Comparison of ENCODE assay signal across 8 mouse cellular contexts in the genomic region with DNA sequence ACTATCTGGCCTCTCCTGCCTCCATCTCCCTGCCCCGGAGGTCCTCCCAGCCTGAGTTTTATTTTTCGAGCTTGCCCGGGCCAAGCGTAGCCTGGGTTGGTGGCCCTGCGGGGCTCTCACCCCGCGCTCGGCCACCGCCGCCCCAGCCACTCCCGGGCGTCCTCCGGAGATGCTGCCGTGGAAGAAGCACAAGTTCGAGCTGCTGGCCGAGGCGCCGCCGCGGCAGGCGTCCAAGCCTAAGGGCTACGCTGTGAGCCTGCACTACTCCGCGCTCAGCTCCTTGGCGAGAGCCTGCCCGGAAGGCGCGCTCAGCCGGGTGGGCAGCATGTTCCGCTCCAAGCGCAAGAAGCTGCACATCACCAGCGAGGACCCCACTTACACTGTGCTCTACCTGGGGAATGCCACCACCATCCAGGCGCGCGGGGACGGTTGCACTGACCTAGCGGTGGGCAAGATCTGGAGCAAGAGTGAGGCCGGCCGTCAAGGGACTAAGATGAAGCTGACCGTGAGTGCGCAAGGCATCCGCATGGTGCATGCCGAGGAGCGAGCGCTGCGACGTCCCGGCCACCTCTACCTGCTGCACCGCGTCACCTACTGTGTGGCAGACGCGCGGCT. TPM values are rescaled to one million over a fixed set of nuclear protein-coding genes. Genes with fewer than 3 reads are reported as not detected.
DNase-seq lines count a peak whose midpoint lies in the region; ATAC-seq and TF ChIP-seq lines count a peak whose summit lies in the region.

No protein-coding gene starts in this region.

- peaks cover 75% of the 10 kb centered on the region for H3K27me3 ChIP-seq in erythroblast, embryonic 14.5 days (ENCODE audit: control insufficient read depth)
- peaks cover 12% of the 10 kb centered on the region for H3K27me3 ChIP-seq in intestine, embryonic 16.5 days (replicated peaks; ENCODE audit: control insufficient read depth, insufficient read depth, low read length)
- H3K27me3 ChIP-seq in stomach, postnatal 0 days (ENCODE audit: control insufficient read depth, insufficient read depth, low read length), result no peaks in the 10 kb centered on the region

- ATAC-seq in erythroblast, adult 5-6 weeks (replicated peaks; ENCODE audit: low FRiP score, poor library complexity, severe bottlenecking), result no peak
- ATAC-seq in intestine, embryonic 16.5 days, result peak; percentile 29
- 0 out of 2 replicates have a peak, but pooled peaks have one; percentile 13 for ATAC-seq in stomach, postnatal 0 days (ENCODE audit: low FRiP score, low TSS enrichment)

- peak overlapping the region; percentile 44 for H3K4me3 ChIP-seq in erythroblast, embryonic 14.5 days (replicated peaks)
- peak overlapping the region; percentile 73 for H3K4me3 ChIP-seq in intestine, embryonic 16.5 days (ENCODE audit: low read length)
- peak overlapping the region; percentile 80 for H3K4me3 ChIP-seq in stomach, postnatal 0 days (ENCODE audit: low read depth, low read length)

- TF ChIP-seq EP300 in stomach, postnatal 0 days (optimal IDR thresholded peaks at IDR 0.05), result no peak

- peak; percentile 66 for DNase-seq in embryo, embryonic 10 days (ENCODE audit: low spot score)
- peak; percentile 68 to 71 for DNase-seq in gastrocnemius, postnatal 36 days
- DNase-seq in liver, result peak; percentile 29
- peak; percentile 31 for DNase-seq in naive thymus-derived CD4-positive, alpha-beta T cell, adult 2 months (ENCODE audit: low read depth)
- DNase-seq in stomach, postnatal 0 days (ENCODE audit: low spot score), result peak; percentile 59

- H3K4me2 ChIP-seq in intestine, embryonic 16.5 days (ENCODE audit: low read depth, low read length), result peak overlapping the region; percentile 76
- peak overlapping the region; percentile 81 for H3K4me2 ChIP-seq in stomach, postnatal 0 days (replicated peaks; ENCODE audit: low read depth)

- no peak for TF ChIP-seq CTCF in stomach, postnatal 0 days (IDR thresholded peaks at IDR 0.05; ENCODE audit: low read depth)

- H3K4me1 ChIP-seq in erythroblast, embryonic 14.5 days (ENCODE audit: control insufficient read depth), result peaks cover 11% of the 10 kb centered on the region
- H3K4me1 ChIP-seq in intestine, embryonic 16.5 days (ENCODE audit: control insufficient read depth, insufficient read depth, low read length), result peaks cover 13% of the 10 kb centered on the region
- H3K4me1 ChIP-seq in stomach, postnatal 0 days (replicated peaks; ENCODE audit: control insufficient read depth, insufficient read depth), result peaks cover 6% of the 10 kb centered on the region; the same call in 1 of the 2 replicates

- intact Hi-C loops in gastrocnemius, postnatal 36 days (cut with DNase I), result no loop called here

- peaks cover 7% of the 10 kb centered on the region; the same call in 1 of the 2 replicates for H3K9me3 ChIP-seq in erythroblast, embryonic 14.5 days (ENCODE audit: control insufficient read depth, low read length)
- H3K9me3 ChIP-seq in intestine, embryonic 16.5 days (ENCODE audit: control insufficient read depth, low read length), result no peaks in the 10 kb centered on the region
- no peaks in the 10 kb centered on the region for H3K9me3 ChIP-seq in stomach, postnatal 0 days (ENCODE audit: control insufficient read depth, low read length)

- no peaks in the 10 kb centered on the region for H3K36me3 ChIP-seq in erythroblast, embryonic 14.5 days (ENCODE audit: control insufficient read depth)
- no peaks in the 10 kb centered on the region for H3K36me3 ChIP-seq in intestine, embryonic 16.5 days (ENCODE audit: control insufficient read depth, insufficient read depth, low read length)
- H3K36me3 ChIP-seq in stomach, postnatal 0 days (ENCODE audit: control insufficient read depth, insufficient read depth, low read length), result no peaks in the 10 kb centered on the region

- WGBS in intestine, embryonic 16.5 days, result 1% methylated on average over 53 of the region's 53 CpGs
- WGBS in stomach, postnatal 0 days, result under 1% methylated on average over 53 of the region's 53 CpGs

- peak overlapping the region; percentile 79 for H3K9ac ChIP-seq in intestine, embryonic 16.5 days (ENCODE audit: low read depth, low read length)
- peak overlapping the region; percentile 76 for H3K9ac ChIP-seq in stomach, postnatal 0 days (ENCODE audit: low read length)

- H3K27ac ChIP-seq in intestine, embryonic 16.5 days (ENCODE audit: low read length), result peak overlapping the region; percentile 20; the same call in 1 of the 2 replicates
- peak overlapping the region; percentile 89 for H3K27ac ChIP-seq in stomach, postnatal 0 days (replicated peaks)

RNA-seq across cellular contexts. Expression of gene Fam43a, which starts 1.0 kb away (rescaled TPM):
- 0.11 and 0.17 TPM in 2 replicates for polyA plus RNA-seq in erythroblast, embryonic 14.5 days (2012)
- 0.58 and 0.63 TPM in 2 replicates for total RNA-seq in erythroblast, adult 5-6 weeks (2015; ENCODE audit: low replicate concordance)
- 0.84 and 1.4 TPM in 2 replicates for total RNA-seq in erythroblast, adult 5-6 weeks (2017; ENCODE audit: low replicate concordance)
- 1 to 10 TPM; 5.4 to 6.3 TPM for total RNA-seq in gastrocnemius, postnatal 36 days (2021)
- 11.3 and 11.8 TPM in 2 replicates for polyA plus RNA-seq in intestine, embryonic 16.5 days (2015; fragmentation: Nextera tagmentation; extraction: Ambion mirVana)
- polyA plus RNA-seq in stomach, postnatal 0 days (2015; fragmentation: Nextera tagmentation; extraction: Ambion mirVana), result 13.4 and 14.2 TPM in 2 replicates

RNA-seq across cellular contexts. Expression of gene Lsg1, which starts 13.1 kb away (rescaled TPM):
- 0.39 and 0.61 TPM in 2 replicates for polyA plus RNA-seq in erythroblast, embryonic 14.5 days (2012)
- 9.2 and 11.5 TPM in 2 replicates for total RNA-seq in erythroblast, adult 5-6 weeks (2015; ENCODE audit: low replicate concordance)
- 18.0 and 36.7 TPM in 2 replicates for total RNA-seq in erythroblast, adult 5-6 weeks (2017; ENCODE audit: low replicate concordance)
- 10 to 100 TPM; 17.5 to 20.2 TPM for total RNA-seq in gastrocnemius, postnatal 36 days (2021)
- polyA plus RNA-seq in intestine, embryonic 16.5 days (2015; fragmentation: Nextera tagmentation; extraction: Ambion mirVana), result 41.2 and 49.3 TPM in 2 replicates
- 33.4 and 33.5 TPM in 2 replicates for polyA plus RNA-seq in stomach, postnatal 0 days (2015; fragmentation: Nextera tagmentation; extraction: Ambion mirVana)

RNA-seq across cellular contexts. Expression of gene Tmem44, which starts 49.9 kb away (rescaled TPM):
- 0.01 TPM in 2 replicates for polyA plus RNA-seq in erythroblast, embryonic 14.5 days (2012)
- 0.21 TPM in 1 of 2 replicates, not detected in the other for total RNA-seq in erythroblast, adult 5-6 weeks (2015; ENCODE audit: low replicate concordance)
- total RNA-seq in erythroblast, adult 5-6 weeks (2017; ENCODE audit: low replicate concordance), result 0.70 and 0.77 TPM in 2 replicates
- total RNA-seq in gastrocnemius, postnatal 36 days (2021), result 1 to 10 TPM; 1.8 to 2.5 TPM
- polyA plus RNA-seq in intestine, embryonic 16.5 days (2015; fragmentation: Nextera tagmentation; extraction: Ambion mirVana), result 7.2 and 8.4 TPM in 2 replicates
- 3.5 and 4.3 TPM in 2 replicates for polyA plus RNA-seq in stomach, postnatal 0 days (2015; fragmentation: Nextera tagmentation; extraction: Ambion mirVana)

Comparison
In these comparisons a context has a peak if more than half of its experiments do, and no peak if none do; other contexts are left out.
1. RNA of gene Fam43a, which starts 1.0 kb away (polyA plus RNA-seq): 13.4 to 14.2 TPM in stomach, postnatal 0 days and 11.3 to 11.8 TPM in intestine, embryonic 16.5 days; 0.11 to 0.17 TPM in erythroblast, embryonic 14.5 days; every median in the first group is over 10 times any median in the second.
2. RNA of gene Lsg1, which starts 13.1 kb away (polyA plus RNA-seq): 41.2 to 49.3 TPM in intestine, embryonic 16.5 days and 33.4 to 33.5 TPM in stomach, postnatal 0 days; 0.39 to 0.61 TPM in erythroblast, embryonic 14.5 days; every median in the first group is over 10 times any median in the second.
3. Peak in every context shown above with its lines, with median percentiles within 50 percentile points of each other: H3K4me3 ChIP-seq and DNase-seq.